Mouse (Mus musculus) lung, embryonic 14.5 days (tissue): ENCODE results near the gene Myg1. TPM values are rescaled to one million over a fixed set of nuclear protein-coding genes. Genes with fewer than 3 reads are reported as not detected.
A peak's percentile ranks its signal among the peaks of the same experiment; 100 is the strongest.
"Not testable (repeated sequence)": the region's sequence is repeated elsewhere in the genome, so short reads cannot be mapped to it uniquely, and the experiment has no call there.

Experiments used
- ATAC-seq: fragments of 200-750 bp; cut with Nextera tagmentation; 2 replicates; pipeline ENCODE4 v1.8.0; 2017; ENCODE audit warnings: mild to moderate bottlenecking, moderate TSS enrichment, moderate library complexity; ENCODE audit not compliant: insufficient read depth
- DNase-seq: peaks from one replicate; pipeline ENCODE4 v3.0.0-alpha.2; 2015
- H3K27ac ChIP-seq: fragments of 300-500 bp; sonication (generic); 2 replicates; pipeline ENCODE4 v1.5.1; 2014; ENCODE audit warnings: low read depth, mild to moderate bottlenecking, moderate library complexity
- H3K27me3 ChIP-seq: fragments of 300-500 bp; sonication (generic); 2 replicates; pipeline ENCODE4 v1.6.1; 2014; ENCODE audit warnings: low read length, control low read depth; ENCODE audit not compliant: insufficient read depth
- H3K36me3 ChIP-seq: fragments of 300-500 bp; sonication (generic); 2 replicates; pipeline ENCODE4 v1.6.1; 2014; ENCODE audit warnings: control low read depth; ENCODE audit not compliant: insufficient read depth
- H3K4me1 ChIP-seq: fragments of 300-500 bp; sonication (generic); 2 replicates; pipeline ENCODE4 v1.6.1; 2014; ENCODE audit warnings: antibody characterized with exemption, control low read depth; ENCODE audit not compliant: insufficient read depth
- H3K4me2 ChIP-seq: fragments of 300-500 bp; sonication (generic); 2 replicates; pipeline ENCODE4 v1.6.1; 2014; ENCODE audit warnings: mild to moderate bottlenecking
- H3K4me3 ChIP-seq: fragments of 300-500 bp; sonication (generic); 2 replicates; pipeline ENCODE4 v1.5.1; 2014; ENCODE audit warnings: low read depth, low read length
- H3K9ac ChIP-seq: fragments of 300-500 bp; sonication (generic); 2 replicates; pipeline ENCODE4 v1.6.1; 2014
- H3K9me3 ChIP-seq: fragments of 300-500 bp; sonication (generic); 2 replicates; pipeline ENCODE4 v1.6.1; 2016; ENCODE audit warnings: low read depth, low read length, control low read depth
- CTCF ChIP-seq: IDR thresholded peaks from 2 replicates; pipeline ENCODE4 v1.5.1; 2016; ENCODE audit warnings: antibody characterized with exemption, low read depth
- WGBS: fragments of 180-500 bp; shearing (Covaris S2); extraction: QIAGEN DNeasy Blood & Tissue Kit; methylation state at CpG from one replicate; pipeline ENCODE4 v1.1.7; 2014; 5-methylcytosine and 5-hydroxymethylcytosine counted together
- polyA plus RNA-seq: library from polyadenylated mRNA; unstranded; fragments of >200 nt; fragmentation: Nextera tagmentation; extraction: Ambion mirVana; gene quantifications from 2 replicates; pipeline ENCODE4 v1.2.1, GENCODE M21; 2014

The Myg1 gene
- polyA plus RNA-seq, 1 experiment from 2014 or later, result 113 TPM

DNA sequence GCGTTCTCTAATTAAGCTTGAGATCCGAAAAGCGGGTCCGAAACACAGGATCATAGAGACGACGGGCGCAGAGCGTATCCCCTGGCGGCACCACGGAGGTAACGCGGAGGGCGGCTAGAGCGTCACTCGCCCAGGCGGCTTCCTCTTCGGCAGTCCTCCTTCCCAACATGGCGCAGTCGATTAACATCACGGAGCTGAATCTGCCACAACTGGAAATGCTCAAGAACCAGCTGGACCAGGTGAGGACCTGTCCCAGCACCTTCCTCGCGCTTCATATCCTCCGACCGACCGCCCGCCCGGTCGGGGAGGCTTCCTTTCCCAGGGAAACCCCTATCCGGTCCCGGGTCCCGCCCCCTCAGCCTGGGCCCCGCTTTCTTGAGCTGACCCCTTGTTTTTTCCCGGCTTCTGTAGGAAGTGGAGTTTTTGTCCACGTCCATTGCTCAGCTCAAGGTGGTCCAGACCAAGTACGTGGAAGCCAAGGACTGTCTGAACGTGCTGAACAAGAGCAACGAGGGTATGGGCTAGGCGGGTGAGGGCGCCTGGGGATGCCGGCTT lies 5.4 kb upstream of the Myg1 start, which contains the start of gene Pfdn5:
TSS of gene Pfdn5 (plus strand) at position 95 of the 555 bp plus-strand sequence.
- ATAC-seq (peak; percentile 90), DNase-seq (peak; percentile 91)
- peak within 1 kb of the TSS; percentile 82 for H3K9ac ChIP-seq
- no peaks in the 10 kb centered on the region for H3K9me3 ChIP-seq
- peak within 1 kb of the TSS; percentile 84 for H3K4me3 ChIP-seq
- under 1% methylated on average over 40 of the region's 40 CpGs for WGBS
- H3K36me3 ChIP-seq, result peaks cover 69% of the 10 kb centered on the region
- H3K4me2 ChIP-seq, result peak within 1 kb of the TSS; percentile 90
- peaks cover 5% of the 10 kb centered on the region; the same call in 1 of the 2 replicates for H3K4me1 ChIP-seq
- H3K27me3 ChIP-seq, result no peaks in the 10 kb centered on the region
- TF ChIP-seq CTCF, result peak; percentile 60
- peak within 1 kb of the TSS; percentile 76 for H3K27ac ChIP-seq

DNA sequence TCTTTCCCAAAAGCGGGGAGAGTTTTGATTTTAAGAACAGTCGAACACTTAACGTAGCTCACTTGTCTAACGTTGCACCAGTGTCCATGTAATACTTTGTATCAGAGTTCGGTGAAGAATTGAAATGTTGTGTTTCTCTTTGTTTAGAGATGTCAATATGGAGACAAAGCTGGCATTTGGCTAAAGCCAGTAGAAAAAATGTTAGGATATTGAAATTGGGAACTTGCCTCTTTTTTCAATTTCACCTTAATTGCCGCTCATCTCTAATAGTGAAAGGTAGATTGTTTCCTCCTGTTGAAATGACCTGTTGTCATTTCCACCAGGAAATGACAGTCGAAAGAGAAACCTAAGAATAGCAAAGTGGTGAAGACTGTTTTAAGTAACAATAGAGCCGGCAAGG lies 4.6 kb upstream of the Myg1 start:
- no peaks in the 10 kb centered on the region for H3K27me3 ChIP-seq
- H3K4me1 ChIP-seq, result peaks cover 5% of the 10 kb centered on the region; the same call in 1 of the 2 replicates
- WGBS, result 58% methylated on average over 8 of the region's 8 CpGs
- H3K4me3 ChIP-seq, result peak overlapping the region; percentile 84
- no peak for TF ChIP-seq CTCF
- no peak for ATAC-seq
- H3K4me2 ChIP-seq, result peak overlapping the region; percentile 90
- no peak overlapping the region for H3K27ac ChIP-seq
- H3K36me3 ChIP-seq, result peaks cover 61% of the 10 kb centered on the region
- no peaks in the 10 kb centered on the region for H3K9me3 ChIP-seq
- no peak for DNase-seq
- peak overlapping the region; percentile 82 for H3K9ac ChIP-seq

DNA sequence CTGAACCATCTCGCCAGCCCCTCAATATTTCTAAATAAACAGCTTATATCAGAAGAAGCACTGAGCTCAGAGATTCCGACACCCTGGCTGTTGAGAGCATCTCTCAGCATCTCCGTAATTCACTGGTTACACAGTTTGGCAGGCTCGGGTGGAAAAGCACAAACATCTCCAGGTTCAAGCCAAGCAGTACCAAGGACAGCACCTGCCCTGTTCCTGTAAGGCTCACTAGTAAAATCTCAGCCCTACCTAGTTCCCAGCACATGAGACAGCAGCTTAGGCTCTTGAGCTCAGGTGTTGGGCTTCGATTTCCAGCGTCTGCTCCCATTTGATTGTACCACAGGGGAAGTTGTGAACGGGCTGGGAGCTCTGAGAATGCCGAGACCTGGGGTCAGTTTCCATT lies 3.7 kb downstream of the Myg1 start:
- no peak overlapping the region for H3K4me2 ChIP-seq
- 81% methylated on average over 8 of the region's 8 CpGs for WGBS
- no peak overlapping the region for H3K4me3 ChIP-seq
- no peak for TF ChIP-seq CTCF
- H3K27me3 ChIP-seq, result no peaks in the 10 kb centered on the region
- H3K27ac ChIP-seq, result no peak overlapping the region
- H3K9ac ChIP-seq, result no peak overlapping the region
- peaks cover 76% of the 10 kb centered on the region for H3K36me3 ChIP-seq
- ATAC-seq (no peak), DNase-seq (peak; percentile 21)
- peaks cover 9% of the 10 kb centered on the region for H3K4me1 ChIP-seq
- H3K9me3 ChIP-seq, result no peaks in the 10 kb centered on the region

DNA sequence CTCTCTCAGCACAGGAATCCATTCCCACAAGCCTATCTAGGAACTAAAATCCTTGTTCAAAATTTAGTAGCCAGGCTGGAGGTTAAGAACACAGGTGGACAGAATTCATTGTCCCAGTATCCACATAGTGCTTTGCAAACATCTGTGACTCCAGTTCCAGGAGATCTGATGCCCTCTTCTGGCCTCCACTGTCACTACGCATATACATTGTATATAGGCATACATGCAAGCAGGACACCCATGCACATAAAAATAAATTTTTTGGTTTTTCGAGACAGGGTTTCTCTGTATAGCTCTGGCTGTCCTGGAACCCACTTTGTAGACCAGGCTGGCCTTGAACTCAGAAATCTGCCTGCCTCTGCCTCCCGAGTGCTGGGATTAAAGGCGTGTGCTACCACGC lies 4.4 kb downstream of the Myg1 start:
- H3K36me3 ChIP-seq, result peaks cover 74% of the 10 kb centered on the region
- WGBS, result 89% methylated on average over 5 of the region's 5 CpGs
- ATAC-seq, H3K9ac ChIP-seq, H3K4me3 ChIP-seq, H3K4me2 ChIP-seq, H3K27me3 ChIP-seq, H3K4me1 ChIP-seq, H3K27ac ChIP-seq, H3K9me3 ChIP-seq: not testable (repeated sequence)
- DNase-seq, result peak; percentile 76
- peak; percentile 63 for TF ChIP-seq CTCF

DNA sequence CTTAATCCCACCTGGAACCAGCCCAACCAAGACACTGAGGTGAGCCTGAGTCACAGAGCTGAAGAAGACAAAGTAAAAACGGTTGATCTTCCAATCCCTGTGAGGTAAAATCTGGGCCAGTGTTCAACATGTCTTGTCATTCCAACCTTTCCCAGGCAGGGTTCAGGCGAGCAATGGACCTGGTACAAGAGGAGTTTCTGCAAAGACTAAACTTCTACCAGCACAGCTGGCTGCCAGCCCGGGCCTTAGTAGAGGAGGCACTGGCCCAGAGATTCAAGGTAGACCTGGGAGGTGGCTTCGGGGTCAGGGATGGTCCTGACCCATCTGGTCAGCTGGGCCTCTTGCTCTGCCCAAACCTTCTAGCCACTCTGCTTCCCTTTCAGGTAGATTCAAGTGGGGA lies 5.4 kb downstream of the Myg1 start:
- Histone ChIP-seq H3K9ac (no peak overlapping the region), H3K27me3 (no peaks in the 10 kb centered on the region), H3K4me3 (no peak overlapping the region), H3K27ac (no peak overlapping the region), H3K36me3 (peaks cover 74% of the 10 kb centered on the region), H3K4me2 (no peak overlapping the region), H3K9me3 (no peaks in the 10 kb centered on the region), H3K4me1 (peaks cover 9% of the 10 kb centered on the region)
- ATAC-seq (no peak), DNase-seq (no peak)
- 81% methylated on average over 4 of the region's 4 CpGs for WGBS
- no peak for TF ChIP-seq CTCF

DNA sequence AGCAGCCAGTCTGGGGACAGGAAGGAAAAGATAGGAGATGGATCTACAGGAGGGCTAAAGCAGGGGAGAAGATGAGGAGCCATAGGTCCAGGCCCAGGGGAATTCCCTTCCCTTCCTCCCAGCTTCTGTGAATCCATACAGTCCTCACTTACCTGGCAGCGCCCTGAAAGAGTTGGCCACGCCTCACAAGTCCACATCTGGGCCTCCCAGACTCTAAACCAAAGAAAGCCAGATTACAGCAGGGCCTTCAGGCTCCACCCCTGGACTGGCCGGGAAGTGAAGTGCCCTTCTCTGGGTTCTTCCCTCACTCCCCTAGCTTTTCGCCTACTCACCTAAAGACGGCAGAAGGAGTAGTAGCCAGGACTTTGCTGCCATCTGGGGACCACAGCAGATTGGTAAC lies 8.1 kb downstream of the Myg1 start:
- H3K4me2 ChIP-seq, result no peak overlapping the region
- no peaks in the 10 kb centered on the region for H3K4me1 ChIP-seq
- H3K9ac ChIP-seq, result no peak overlapping the region
- H3K27me3 ChIP-seq, result no peaks in the 10 kb centered on the region
- no peak overlapping the region for H3K4me3 ChIP-seq
- peaks cover 75% of the 10 kb centered on the region for H3K36me3 ChIP-seq
- ATAC-seq (no peak), DNase-seq (no peak)
- no peaks in the 10 kb centered on the region for H3K9me3 ChIP-seq
- no peak for TF ChIP-seq CTCF
- WGBS, result 56% methylated on average over 5 of the region's 5 CpGs
- H3K27ac ChIP-seq, result no peak overlapping the region

DNA sequence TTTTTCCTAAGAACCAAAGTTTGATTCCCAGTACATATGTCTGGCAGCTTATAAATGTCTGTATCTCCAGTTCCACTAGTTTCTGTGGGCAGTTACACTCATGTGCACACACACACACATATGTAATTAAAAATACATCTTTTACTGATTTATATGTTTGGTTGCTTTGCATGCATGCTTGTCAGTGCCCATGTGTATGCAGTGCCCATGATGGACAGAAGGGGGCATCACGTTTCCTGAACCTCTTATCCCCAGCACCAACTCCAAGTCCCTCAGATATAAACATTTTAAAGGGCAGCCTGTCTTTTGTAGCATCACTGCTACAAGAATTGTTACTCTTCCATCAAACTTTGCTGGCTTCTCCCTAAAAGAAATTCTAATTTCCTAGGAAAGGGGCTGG lies 10.1 kb downstream of the Myg1 start:
- Histone ChIP-seq H3K9ac (no peak overlapping the region), H3K4me1 (no peaks in the 10 kb centered on the region), H3K4me3 (no peak overlapping the region), H3K27me3 (no peaks in the 10 kb centered on the region), H3K36me3 (peaks cover 77% of the 10 kb centered on the region), H3K4me2 (no peak overlapping the region), H3K9me3 (no peaks in the 10 kb centered on the region), H3K27ac (no peak overlapping the region)
- 17% methylated on average over 1 of the region's 1 CpGs for WGBS
- TF ChIP-seq CTCF, result peak; percentile 74
- ATAC-seq (no peak), DNase-seq (peak; percentile 75)

DNA sequence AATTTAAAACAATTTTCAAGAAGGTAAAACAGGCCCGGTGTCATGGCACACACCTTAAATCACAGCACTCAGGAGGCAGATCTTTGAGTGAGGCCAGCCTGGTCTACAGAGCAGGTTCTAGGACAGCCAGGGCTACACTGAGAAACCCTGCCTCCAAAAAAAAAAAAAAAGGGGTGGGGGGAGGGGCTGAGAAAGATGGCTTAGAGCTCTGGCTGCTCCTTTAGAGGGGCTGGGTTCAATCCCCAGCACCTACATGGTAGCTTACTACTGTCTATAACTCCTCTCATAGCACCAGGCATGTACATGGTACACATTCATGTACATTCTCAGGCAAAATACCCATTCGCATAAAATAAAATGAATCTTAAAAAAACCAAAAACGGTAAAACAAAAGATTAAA lies 13.0 kb downstream of the Myg1 start:
- no peak overlapping the region for H3K4me3 ChIP-seq
- H3K9ac ChIP-seq, result no peak overlapping the region
- 90% methylated on average over 3 of the region's 3 CpGs for WGBS
- TF ChIP-seq CTCF, result no peak
- H3K4me1 ChIP-seq, result 0 out of 2 replicates have a peak, but pooled peaks cover under 1% of the 10 kb centered on the region
- no peaks in the 10 kb centered on the region for H3K9me3 ChIP-seq
- no peak overlapping the region for H3K27ac ChIP-seq
- H3K27me3 ChIP-seq, result no peaks in the 10 kb centered on the region
- peaks cover 57% of the 10 kb centered on the region for H3K36me3 ChIP-seq
- H3K4me2 ChIP-seq, result no peak overlapping the region
- ATAC-seq (no peak), DNase-seq (no peak)
